Mouse (Mus musculus) megakaryocyte, embryonic 14.5 days (primary cell): ENCODE measurements around the gene Upk1a. TPM values are rescaled to one million over a fixed set of nuclear protein-coding genes. Genes with fewer than 3 reads are reported as not detected.
A peak's percentile ranks its signal among the peaks of the same experiment; 100 is the strongest.

Source experiments
- H3K27me3 ChIP-seq: replicated peaks from 2 replicates; pipeline ENCODE3; 2012; ENCODE audit warnings: inconsistent platforms
- H3K36me3 ChIP-seq: replicated peaks from 2 replicates; pipeline ENCODE3; 2012; ENCODE audit warnings: low read length, inconsistent platforms, mixed read lengths
- H3K4me1 ChIP-seq: 2 replicates; pipeline ENCODE4 v1.6.1; 2012; ENCODE audit warnings: inconsistent platforms
- H3K4me3 ChIP-seq: replicated peaks from 2 replicates; pipeline ENCODE3; 2012; ENCODE audit warnings: moderate library complexity, mild to moderate bottlenecking, inconsistent platforms
- H3K9me3 ChIP-seq: 2 replicates; pipeline ENCODE4 v1.6.1; 2012; ENCODE audit warnings: inconsistent platforms
- FLI1 ChIP-seq: IDR thresholded peaks from 2 replicates; pipeline ENCODE4 v1.6.1; 2012; ENCODE audit warnings: low read length, inconsistent platforms, mixed read lengths
- GATA1 ChIP-seq: IDR thresholded peaks from 3 replicates; pipeline ENCODE4 v1.6.1; 2012; ENCODE audit warnings: mixed read lengths, low read length, inconsistent platforms, borderline replicate concordance
- polyA plus RNA-seq: library from polyadenylated mRNA; stranded (reverse); fragments of >175 nt; gene quantifications from 2 replicates; pipeline ENCODE4 v1.2.3, GENCODE M21; 2012; ENCODE audit warnings: low replicate concordance; ENCODE audit not compliant: insufficient read depth

Upk1a gene
- polyA plus RNA-seq, 1 experiment = 1.2 TPM

- peak within 1 kb of the TSS; percentile 96 for H3K4me3 ChIP-seq
- peaks cover 66% of the 10 kb centered on the region for H3K4me1 ChIP-seq
- H3K36me3 ChIP-seq = peaks cover 56% of the 10 kb centered on the region
- TF ChIP-seq FLI1 = no peak
- no peak for TF ChIP-seq GATA1
- no peaks in the 10 kb centered on the region for H3K27me3 ChIP-seq
- H3K9me3 ChIP-seq = no peaks in the 10 kb centered on the region
These were observed 53.1 kb downstream of the Upk1a start, which contains the start of gene Lin37 for GRCm38 (mm10) chr7:30559443-30559954. Gene Lin37, minus strand, starts transcription at chr7:30559838.

- Histone ChIP-seq H3K27me3 (no peaks in the 10 kb centered on the region), H3K9me3 (no peaks in the 10 kb centered on the region), H3K4me1 (peaks cover 66% of the 10 kb centered on the region), H3K36me3 (peaks cover 56% of the 10 kb centered on the region), H3K4me3 (peak overlapping the region; percentile 96)
- TF ChIP-seq GATA1 (no peak), FLI1 (no peak)
These were observed 53.8 kb downstream of the Upk1a start for GRCm38 (mm10) chr7:30558656-30559442.

DNA sequence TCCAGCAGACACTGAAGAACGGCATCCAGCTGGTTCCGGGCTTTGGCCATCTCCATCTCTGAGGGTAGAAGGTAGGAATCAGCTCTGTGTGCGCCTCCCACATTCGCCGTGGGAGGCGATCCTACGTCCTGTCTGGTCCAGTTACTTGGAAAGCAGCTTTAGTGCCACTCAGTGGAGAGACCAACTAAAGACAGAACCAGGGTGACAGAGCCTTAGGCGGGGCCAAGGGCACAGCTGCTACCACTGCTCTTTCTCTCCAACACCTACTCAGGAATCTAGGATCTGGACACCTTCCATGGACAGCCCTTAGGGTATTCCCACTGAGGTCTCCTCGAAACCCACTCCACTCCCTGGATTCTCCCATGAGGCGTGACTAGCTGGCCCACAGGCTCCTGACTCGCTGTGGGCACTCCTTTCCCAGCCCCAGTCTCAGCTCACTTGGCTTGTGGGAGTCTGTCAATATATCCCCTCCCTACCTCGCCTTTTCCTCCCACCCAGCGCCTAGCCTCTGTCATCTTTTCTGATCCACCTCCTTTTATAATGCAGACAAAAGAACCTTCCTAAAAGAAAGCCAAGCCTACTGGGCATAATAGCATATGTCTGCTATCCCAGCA, 54.6 kb downstream of the Upk1a start:
- Histone ChIP-seq H3K9me3 (no peaks in the 10 kb centered on the region), H3K4me3 (peak overlapping the region; percentile 96), H3K4me1 (peaks cover 70% of the 10 kb centered on the region), H3K36me3 (peaks cover 59% of the 10 kb centered on the region), H3K27me3 (no peaks in the 10 kb centered on the region)
- TF ChIP-seq FLI1 (no peak), GATA1 (no peak)

DNA sequence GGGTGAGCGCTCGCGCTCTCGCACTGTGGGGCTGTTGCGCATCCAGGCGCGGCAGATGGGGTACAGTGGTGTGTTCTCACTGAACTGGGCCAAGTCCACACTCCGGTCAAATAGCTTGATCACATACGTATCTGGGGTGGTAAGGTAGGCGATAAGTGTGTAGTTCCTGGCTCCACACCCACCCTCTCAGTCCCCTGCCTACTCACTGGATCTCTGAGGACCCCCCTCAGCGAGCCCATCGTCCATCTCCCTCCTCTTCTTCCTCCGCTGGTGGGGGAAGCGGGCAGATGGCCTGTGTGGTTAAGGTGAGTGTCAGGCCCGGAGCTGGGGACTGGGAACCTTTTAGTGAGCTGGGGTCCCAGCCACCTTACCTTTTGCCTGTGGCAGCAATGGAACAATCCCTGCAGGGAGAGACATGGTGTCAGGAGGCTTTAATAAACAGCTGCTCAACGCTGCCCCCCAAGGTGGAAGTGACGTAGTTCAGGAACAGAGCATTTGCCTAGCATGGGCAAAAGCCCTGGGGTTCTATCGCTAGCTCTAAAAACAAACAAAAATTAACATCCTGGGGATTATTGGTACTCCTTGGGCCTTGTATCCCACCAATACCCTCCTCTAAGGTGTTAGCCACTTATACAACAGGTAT, 55.6 kb downstream of the Upk1a start:
- TF ChIP-seq FLI1 = no peak
- TF ChIP-seq GATA1 = no peak
- Histone ChIP-seq H3K4me3 (no peak overlapping the region), H3K36me3 (peaks cover 59% of the 10 kb centered on the region), H3K27me3 (no peaks in the 10 kb centered on the region), H3K9me3 (no peaks in the 10 kb centered on the region), H3K4me1 (peaks cover 75% of the 10 kb centered on the region)

DNA sequence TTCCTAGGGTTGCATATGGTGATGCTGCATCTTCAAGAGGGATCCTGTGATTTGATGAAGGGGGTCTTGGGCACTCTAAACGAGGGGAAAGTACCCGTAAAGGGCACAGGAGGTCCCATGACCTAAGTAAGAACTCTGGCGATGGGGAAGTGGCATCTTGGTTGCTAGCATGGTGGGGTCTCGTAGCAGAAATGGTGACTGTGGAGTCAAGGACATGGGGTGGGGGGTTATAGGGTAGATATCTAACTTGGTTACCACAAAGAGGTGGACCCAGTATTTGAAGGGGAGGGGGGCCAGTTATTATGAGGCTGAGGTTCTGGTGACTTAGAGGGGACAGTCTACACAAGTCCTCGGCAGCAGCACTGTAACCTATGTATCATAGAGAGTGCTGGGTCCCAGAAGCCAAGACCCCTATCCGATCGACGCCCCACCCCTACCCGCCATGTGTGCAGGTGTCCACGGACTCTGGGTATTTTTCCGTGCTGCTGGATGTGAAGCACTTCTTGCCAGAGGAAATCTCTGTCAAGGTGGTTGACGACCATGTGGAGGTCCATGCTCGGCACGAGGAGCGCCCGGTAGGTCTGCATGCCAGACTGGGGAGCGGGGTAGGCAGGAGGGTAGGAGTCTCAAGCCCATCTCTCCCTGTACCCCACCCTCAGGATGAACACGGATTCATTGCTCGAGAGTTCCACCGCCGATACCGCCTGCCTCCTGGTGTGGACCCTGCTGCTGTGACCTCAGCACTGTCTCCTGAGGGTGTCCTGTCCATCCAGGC, 58.6 kb downstream of the Upk1a start:
- TF ChIP-seq FLI1 = no peak
- no peak for TF ChIP-seq GATA1
- Histone ChIP-seq H3K9me3 (no peaks in the 10 kb centered on the region), H3K4me1 (peaks cover 67% of the 10 kb centered on the region), H3K4me3 (peak overlapping the region; percentile 94), H3K36me3 (peaks cover 57% of the 10 kb centered on the region), H3K27me3 (no peaks in the 10 kb centered on the region)

Other genes starting within 250 kb of the Upk1a start
- 20.9 and 273 TPM in 2 replicates for gene Tyrobp, start 199.1 kb downstream of the Upk1a start, polyA plus RNA-seq
- gene Hcst, start 193.0 kb downstream of the Upk1a start, polyA plus RNA-seq = 11.1 and 14.2 TPM in 2 replicates
- gene Nfkbid, start 191.1 kb downstream of the Upk1a start, polyA plus RNA-seq = 8.3 and 10.0 TPM in 2 replicates
- gene Aplp1, start 167.3 kb downstream of the Upk1a start, polyA plus RNA-seq = 2.1 and 5.5 TPM in 2 replicates
- gene Kirrel2, start 155.2 kb downstream of the Upk1a start, polyA plus RNA-seq = not detected in 2 replicates
- not detected in 2 replicates for gene Nphs1, start 154.5 kb downstream of the Upk1a start, polyA plus RNA-seq
- gene Prodh2, start 119.2 kb downstream of the Upk1a start, polyA plus RNA-seq = not detected in 2 replicates
- 12.9 and 43.1 TPM in 2 replicates for gene Arhgap33, start 77.8 kb downstream of the Upk1a start, polyA plus RNA-seq
- 6.0 and 17.2 TPM in 2 replicates for gene Hspb6, start 60.7 kb downstream of the Upk1a start, polyA plus RNA-seq
- gene Proser3, start 60.5 kb downstream of the Upk1a start, polyA plus RNA-seq = 11.6 and 51.8 TPM in 2 replicates
- gene Lin37, start 53.0 kb downstream of the Upk1a start, polyA plus RNA-seq = 49.3 and 62.3 TPM in 2 replicates
- 52.8 and 64.1 TPM in 2 replicates for gene U2af1l4, start 49.5 kb downstream of the Upk1a start, polyA plus RNA-seq
- 0.70 TPM in 1 of 2 replicates, not detected in the other for gene Gm49396, start 49.5 kb downstream of the Upk1a start, polyA plus RNA-seq
- 21.1 and 77.9 TPM in 2 replicates for gene Psenen, start 49.2 kb downstream of the Upk1a start, polyA plus RNA-seq
- gene Igflr1, start 47.4 kb downstream of the Upk1a start, polyA plus RNA-seq = 4.3 and 15.3 TPM in 2 replicates
- 20.0 and 47.0 TPM in 2 replicates for gene Kmt2b, start 24.1 kb downstream of the Upk1a start, polyA plus RNA-seq
- gene Zbtb32, start 13.9 kb downstream of the Upk1a start, polyA plus RNA-seq = 0.10 TPM in 1 of 2 replicates, not detected in the other
- gene Cox6b1, start 13.3 kb upstream of the Upk1a start, polyA plus RNA-seq = 82.5 and 197 TPM in 2 replicates
- 0.44 TPM in 1 of 2 replicates, not detected in the other for gene Etv2, start 23.0 kb upstream of the Upk1a start, polyA plus RNA-seq
- 261 and 484 TPM in 2 replicates for gene Rbm42, start 37.5 kb upstream of the Upk1a start, polyA plus RNA-seq
- 2.3 and 13.7 TPM in 2 replicates for gene Haus5, start 52.1 kb upstream of the Upk1a start, polyA plus RNA-seq
- gene Pmis2, start 58.8 kb upstream of the Upk1a start, polyA plus RNA-seq = not detected in 2 replicates
- not detected in 2 replicates for gene 2200002J24Rik, start 86.1 kb upstream of the Upk1a start, polyA plus RNA-seq
- 0.10 TPM in 1 of 2 replicates, not detected in the other for gene Atp4a, start 99.4 kb upstream of the Upk1a start, polyA plus RNA-seq
- 25.4 and 46.3 TPM in 2 replicates for gene Tmem147, start 116.7 kb upstream of the Upk1a start, polyA plus RNA-seq
- gene Gapdhs, start 130.8 kb upstream of the Upk1a start, polyA plus RNA-seq = not detected in 2 replicates
- 0.21 TPM in 1 of 2 replicates, not detected in the other for gene Sbsn, start 138.6 kb upstream of the Upk1a start, polyA plus RNA-seq
- gene Dmkn, start 150.9 kb upstream of the Upk1a start, polyA plus RNA-seq = not detected in 2 replicates
- not detected in 2 replicates for gene Krtdap, start 175.0 kb upstream of the Upk1a start, polyA plus RNA-seq
- 5.8 and 8.9 TPM in 2 replicates for gene Ffar2, start 210.9 kb upstream of the Upk1a start, polyA plus RNA-seq
- gene Ffar3, start 243.3 kb upstream of the Upk1a start, polyA plus RNA-seq = not detected in 2 replicates
- 0.16 TPM in 1 of 2 replicates, not detected in the other for gene Ffar1, start 248.7 kb upstream of the Upk1a start, polyA plus RNA-seq